Mouse (Mus musculus) neural tube, embryonic 14.5 days (tissue): ENCODE data around the gene Hp. TPM values are rescaled to one million over a fixed set of nuclear protein-coding genes. Genes with fewer than 3 reads are reported as not detected.

Experiments used
- ATAC-seq: fragments of 200-750 bp; cut with Nextera tagmentation; 2 replicates; pipeline ENCODE4 v1.8.0; 2017; ENCODE audit warnings: low read depth, mild to moderate bottlenecking, moderate TSS enrichment, moderate library complexity
- H3K27ac ChIP-seq: fragments of 300-500 bp; sonication (generic); 2 replicates; pipeline ENCODE4 v1.5.1; 2014; ENCODE audit warnings: low read depth, mild to moderate bottlenecking, control low read depth, low read length, moderate library complexity, mixed read lengths
- H3K27me3 ChIP-seq: fragments of 300-500 bp; sonication (generic); 2 replicates; pipeline ENCODE4 v1.6.1; 2014; ENCODE audit warnings: low read length; ENCODE audit not compliant: control insufficient read depth, insufficient read depth
- H3K36me3 ChIP-seq: fragments of 300-500 bp; sonication (generic); 2 replicates; pipeline ENCODE4 v1.6.1; 2014; ENCODE audit warnings: low read length, mixed read lengths; ENCODE audit not compliant: control insufficient read depth, insufficient read depth
- H3K4me1 ChIP-seq: fragments of 300-500 bp; sonication (generic); 2 replicates; pipeline ENCODE4 v1.6.1; 2014; ENCODE audit warnings: low read length; ENCODE audit not compliant: control insufficient read depth, insufficient read depth
- H3K4me2 ChIP-seq: fragments of 300-500 bp; sonication (generic); 2 replicates; pipeline ENCODE4 v1.6.1; 2014; ENCODE audit warnings: mild to moderate bottlenecking, low read depth, low read length, control low read depth
- H3K4me3 ChIP-seq: fragments of 300-500 bp; sonication (generic); 2 replicates; pipeline ENCODE4 v1.5.1; 2014; ENCODE audit warnings: low read depth, low read length, control low read depth, mixed read lengths
- H3K9ac ChIP-seq: fragments of 300-500 bp; sonication (generic); replicated peaks from 2 replicates; pipeline ENCODE4 v1.6.1; 2014; ENCODE audit warnings: low read depth, mild to moderate bottlenecking, control low read depth, low read length, mixed read lengths
- H3K9me3 ChIP-seq: fragments of 300-500 bp; sonication (generic); 2 replicates; pipeline ENCODE4 v1.6.1; 2016; ENCODE audit warnings: low read length; ENCODE audit not compliant: control insufficient read depth
- WGBS: fragments of 180-500 bp; shearing (Covaris S2); extraction: QIAGEN DNeasy Blood & Tissue Kit; methylation state at CpG from one replicate; pipeline ENCODE4 v1.1.7; 2014; 5-methylcytosine and 5-hydroxymethylcytosine counted together
- polyA plus RNA-seq: library from polyadenylated mRNA; unstranded; fragments of >200 nt; fragmentation: Nextera tagmentation; extraction: Ambion mirVana; gene quantifications from 2 replicates; pipeline ENCODE4 v1.2.1, GENCODE M21; 2014

The Hp gene
- polyA plus RNA-seq, 1 experiment from 2014 or later = not detected

GRCm38 (mm10) chr8:109595854-109596253 is 16.9 kb upstream of the Hp start:
- H3K9me3 ChIP-seq = no peaks in the 10 kb centered on the region
- H3K4me3 ChIP-seq = no peak overlapping the region
- no peaks in the 10 kb centered on the region for H3K4me1 ChIP-seq
- no peaks in the 10 kb centered on the region for H3K27me3 ChIP-seq
- no peak overlapping the region for H3K9ac ChIP-seq
- H3K27ac ChIP-seq = no peak overlapping the region
- peaks cover 12% of the 10 kb centered on the region for H3K36me3 ChIP-seq
- H3K4me2 ChIP-seq = no peak overlapping the region
- no peak for ATAC-seq
- WGBS = 55% methylated on average over 8 of the region's 8 CpGs

GRCm38 (mm10) chr8:109593117-109593788 is 14.3 kb upstream of the Hp start:
- H3K4me2 ChIP-seq = no peak overlapping the region
- no peaks in the 10 kb centered on the region for H3K9me3 ChIP-seq
- 77% methylated on average over 6 of the region's 6 CpGs for WGBS
- no peak for ATAC-seq
- H3K27me3 ChIP-seq = no peaks in the 10 kb centered on the region
- H3K4me1 ChIP-seq = no peaks in the 10 kb centered on the region
- no peak overlapping the region for H3K27ac ChIP-seq
- H3K36me3 ChIP-seq = peaks cover 7% of the 10 kb centered on the region; the same call in 1 of the 2 replicates
- no peak overlapping the region for H3K9ac ChIP-seq
- no peak overlapping the region for H3K4me3 ChIP-seq

- no peak for ATAC-seq
- peaks cover 7% of the 10 kb centered on the region; the same call in 1 of the 2 replicates for H3K36me3 ChIP-seq
- H3K27ac ChIP-seq = no peak overlapping the region
- no peak overlapping the region for H3K4me2 ChIP-seq
- 92% methylated on average over 5 of the region's 5 CpGs for WGBS
- no peaks in the 10 kb centered on the region for H3K9me3 ChIP-seq
- no peaks in the 10 kb centered on the region for H3K27me3 ChIP-seq
- no peak overlapping the region for H3K9ac ChIP-seq
- no peak overlapping the region for H3K4me3 ChIP-seq
- H3K4me1 ChIP-seq = no peaks in the 10 kb centered on the region
Observed at GRCm38 (mm10) chr8:109592164-109592563, 13.2 kb upstream of the Hp start.

GRCm38 (mm10) chr8:109591367-109591766 is 12.4 kb upstream of the Hp start:
- peaks cover 7% of the 10 kb centered on the region; the same call in 1 of the 2 replicates for H3K36me3 ChIP-seq
- H3K4me1 ChIP-seq = no peaks in the 10 kb centered on the region
- ATAC-seq = no peak
- H3K27ac ChIP-seq = no peak overlapping the region
- H3K9ac ChIP-seq = no peak overlapping the region
- 83% methylated on average over 3 of the region's 3 CpGs for WGBS
- H3K27me3 ChIP-seq = no peaks in the 10 kb centered on the region
- H3K9me3 ChIP-seq = no peaks in the 10 kb centered on the region
- H3K4me3 ChIP-seq = no peak overlapping the region
- H3K4me2 ChIP-seq = no peak overlapping the region

- H3K36me3 ChIP-seq = peaks cover 7% of the 10 kb centered on the region; the same call in 1 of the 2 replicates
- ATAC-seq = no peak
Observed at GRCm38 (mm10) chr8:109590901-109591300, 11.9 kb upstream of the Hp start.

GRCm38 (mm10) chr8:109586972-109587504 is 8.1 kb upstream of the Hp start:
- H3K4me3 ChIP-seq = no peak overlapping the region
- no peak overlapping the region for H3K4me2 ChIP-seq
- ATAC-seq = no peak
- H3K36me3 ChIP-seq = no peaks in the 10 kb centered on the region; the same call in 1 of the 2 replicates
- H3K4me1 ChIP-seq = no peaks in the 10 kb centered on the region
- no peak overlapping the region for H3K27ac ChIP-seq
- no peaks in the 10 kb centered on the region for H3K9me3 ChIP-seq
- no peaks in the 10 kb centered on the region for H3K27me3 ChIP-seq
- H3K9ac ChIP-seq = no peak overlapping the region
- WGBS = 64% methylated on average over 7 of the region's 7 CpGs

More at GRCm38 (mm10) chr8:109590901-109591300, 11.9 kb upstream of the Hp start:
- Histone ChIP-seq H3K4me3 (no peak overlapping the region), H3K9me3 (no peaks in the 10 kb centered on the region), H3K4me2 (no peak overlapping the region), H3K27ac (no peak overlapping the region), H3K4me1 (no peaks in the 10 kb centered on the region), H3K9ac (no peak overlapping the region), H3K27me3 (no peaks in the 10 kb centered on the region)
- 88% methylated on average over 9 of the region's 9 CpGs for WGBS

- no peaks in the 10 kb centered on the region for H3K4me1 ChIP-seq
- no peak overlapping the region for H3K4me2 ChIP-seq
- H3K9ac ChIP-seq = no peak overlapping the region
- no peaks in the 10 kb centered on the region for H3K9me3 ChIP-seq
- H3K27ac ChIP-seq = no peak overlapping the region
- no peaks in the 10 kb centered on the region for H3K36me3 ChIP-seq
- H3K4me3 ChIP-seq = no peak overlapping the region
- ATAC-seq = no peak
- H3K27me3 ChIP-seq = no peaks in the 10 kb centered on the region
Observed at GRCm38 (mm10) chr8:109585652-109586051, 6.7 kb upstream of the Hp start.

- ATAC-seq = no peak
- no peaks in the 10 kb centered on the region for H3K4me1 ChIP-seq
- H3K36me3 ChIP-seq = no peaks in the 10 kb centered on the region
- H3K4me3 ChIP-seq = no peak overlapping the region
- no peak overlapping the region for H3K4me2 ChIP-seq
- no peaks in the 10 kb centered on the region for H3K27me3 ChIP-seq
- 92% methylated on average over 3 of the region's 3 CpGs for WGBS
- no peak overlapping the region for H3K27ac ChIP-seq
- no peaks in the 10 kb centered on the region for H3K9me3 ChIP-seq
- no peak overlapping the region for H3K9ac ChIP-seq
Observed at GRCm38 (mm10) chr8:109584830-109585229, 5.9 kb upstream of the Hp start.

- no peak overlapping the region for H3K4me3 ChIP-seq
- no peak overlapping the region for H3K9ac ChIP-seq
- H3K4me1 ChIP-seq = no peaks in the 10 kb centered on the region
- no peaks in the 10 kb centered on the region for H3K9me3 ChIP-seq
- no peak overlapping the region for H3K4me2 ChIP-seq
- H3K36me3 ChIP-seq = no peaks in the 10 kb centered on the region
- 84% methylated on average over 4 of the region's 4 CpGs for WGBS
- H3K27ac ChIP-seq = no peak overlapping the region
- ATAC-seq = no peak
- no peaks in the 10 kb centered on the region for H3K27me3 ChIP-seq
Observed at GRCm38 (mm10) chr8:109584293-109584692, 5.3 kb upstream of the Hp start.
